Mouse (Mus musculus) skeletal muscle tissue, adult 2 months (tissue): ENCODE results near the gene Aacs.
"Not testable (repeated sequence)": the region's sequence is repeated elsewhere in the genome, so short reads cannot be mapped to it uniquely, and the experiment has no call there.

ENCODE experiments used
- DNase-seq: peaks from one replicate; pipeline ENCODE4 v3.0.0-alpha.2; 2012; ENCODE audit warnings: low read depth, low spot score

Aacs gene

DNA sequence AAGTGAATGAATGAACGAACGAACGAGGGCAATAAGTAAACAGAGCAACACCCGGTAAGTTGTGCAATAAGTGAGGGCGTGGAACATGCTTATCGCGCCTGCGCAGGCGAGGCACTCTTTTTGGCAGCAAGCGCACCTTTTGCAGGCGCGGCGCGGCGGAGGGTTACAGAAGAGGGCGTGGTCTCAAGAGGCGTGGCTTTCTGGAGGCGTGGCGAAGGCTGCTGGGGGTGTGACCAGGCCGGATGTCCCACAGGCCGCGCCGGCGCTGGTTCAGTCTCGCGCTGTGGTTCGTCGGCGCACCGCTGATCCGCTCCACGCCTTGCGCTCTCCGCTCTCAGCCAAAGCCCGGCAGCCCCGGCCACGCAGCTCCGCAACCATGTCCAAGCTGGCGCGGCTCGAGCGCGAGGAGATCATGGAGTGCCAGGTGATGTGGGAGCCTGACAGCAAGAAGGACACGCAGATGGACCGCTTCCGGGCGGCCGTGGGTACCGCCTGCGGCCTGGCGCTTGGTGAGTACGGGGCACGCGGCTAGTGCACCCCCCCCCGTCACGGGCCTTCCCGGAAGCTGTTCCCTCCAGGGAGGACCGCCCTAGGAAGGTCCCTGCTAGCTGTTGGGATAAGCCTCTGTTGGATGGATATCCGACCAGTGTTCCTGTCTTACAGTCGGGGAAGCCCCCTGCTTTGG is at the start of gene Aacs:
Gene Aacs, plus strand, starts transcription at position 214 of the 685 bp plus-strand sequence.
- peak; percentile 98 for DNase-seq

- no peak for DNase-seq
Measured at GRCm38 (mm10) chr5:125426343-125426742, 49.3 kb upstream of the Aacs start.

DNA sequence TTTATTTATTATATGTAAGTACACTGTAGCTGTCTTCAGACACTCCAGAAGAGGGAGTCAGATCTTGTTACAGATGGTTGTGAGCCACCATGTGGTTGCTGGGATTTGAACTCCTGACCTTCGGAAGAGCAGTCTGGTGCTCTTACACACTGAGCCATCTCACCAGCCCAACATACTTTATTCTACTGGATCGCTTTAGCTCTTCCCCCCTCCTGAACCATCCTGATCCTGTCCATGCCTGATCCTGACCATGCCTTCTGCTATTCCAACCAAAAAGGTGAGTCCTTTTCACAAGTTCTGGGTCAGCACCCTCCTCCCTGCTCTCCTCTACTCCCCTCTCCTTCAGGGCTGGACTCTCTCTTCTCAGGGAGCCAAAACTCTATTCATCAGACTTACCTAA is 43.3 kb upstream of the Aacs start:
- not testable (repeated sequence) for DNase-seq

DNA sequence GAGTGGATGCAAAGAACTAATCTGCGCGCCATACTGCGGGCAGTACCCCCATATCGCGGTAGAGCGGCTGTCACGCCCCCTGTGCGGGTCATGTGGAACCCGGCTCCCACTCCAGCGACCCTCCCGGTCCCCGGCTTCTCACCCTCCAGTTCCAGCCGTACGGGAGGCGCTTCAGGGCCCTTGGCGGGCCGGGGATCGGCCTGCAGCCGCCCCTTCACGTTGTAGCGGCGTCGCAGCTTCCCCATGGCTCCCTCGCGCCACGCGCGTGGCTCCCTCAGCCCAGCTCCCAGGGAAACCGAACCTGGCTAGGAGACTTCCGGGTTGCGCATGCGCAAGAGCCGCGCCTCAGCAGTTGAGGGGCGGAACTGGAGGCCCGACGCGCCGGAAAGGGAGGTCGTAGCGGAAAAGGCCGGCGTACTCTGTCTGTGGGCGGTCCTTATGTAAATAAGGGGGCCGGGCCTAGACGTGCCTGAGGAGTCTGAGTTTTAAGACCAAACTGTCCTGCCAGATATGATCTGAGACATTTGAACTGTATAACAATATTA is 41.7 kb upstream of the Aacs start, which contains the start of gene Dhx37:
Gene Dhx37, minus strand, starts transcription at position 329 of the 545 bp plus-strand sequence.
- peak; percentile 97 for DNase-seq

DNA sequence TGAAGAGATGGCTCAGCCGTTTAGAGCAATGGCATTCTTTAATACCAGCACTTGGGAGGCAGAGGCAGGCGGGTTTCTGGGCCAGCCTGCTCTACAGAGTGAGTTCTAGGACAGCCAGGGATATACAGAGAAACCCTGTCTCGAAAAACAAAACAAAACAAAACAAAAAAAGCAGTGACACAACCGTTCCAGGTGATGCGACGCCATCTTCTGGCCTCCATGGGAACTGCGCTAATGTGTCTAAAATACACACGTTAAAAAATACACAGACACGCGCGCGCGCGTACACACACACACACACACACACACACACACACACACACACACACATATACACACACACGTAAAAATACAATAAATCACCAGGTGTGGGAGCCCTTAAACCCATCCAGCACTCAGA is 41.3 kb upstream of the Aacs start:
- DNase-seq, result not testable (repeated sequence)

- DNase-seq, result no peak
Measured at GRCm38 (mm10) chr5:125440583-125441233, 34.9 kb upstream of the Aacs start.

DNA sequence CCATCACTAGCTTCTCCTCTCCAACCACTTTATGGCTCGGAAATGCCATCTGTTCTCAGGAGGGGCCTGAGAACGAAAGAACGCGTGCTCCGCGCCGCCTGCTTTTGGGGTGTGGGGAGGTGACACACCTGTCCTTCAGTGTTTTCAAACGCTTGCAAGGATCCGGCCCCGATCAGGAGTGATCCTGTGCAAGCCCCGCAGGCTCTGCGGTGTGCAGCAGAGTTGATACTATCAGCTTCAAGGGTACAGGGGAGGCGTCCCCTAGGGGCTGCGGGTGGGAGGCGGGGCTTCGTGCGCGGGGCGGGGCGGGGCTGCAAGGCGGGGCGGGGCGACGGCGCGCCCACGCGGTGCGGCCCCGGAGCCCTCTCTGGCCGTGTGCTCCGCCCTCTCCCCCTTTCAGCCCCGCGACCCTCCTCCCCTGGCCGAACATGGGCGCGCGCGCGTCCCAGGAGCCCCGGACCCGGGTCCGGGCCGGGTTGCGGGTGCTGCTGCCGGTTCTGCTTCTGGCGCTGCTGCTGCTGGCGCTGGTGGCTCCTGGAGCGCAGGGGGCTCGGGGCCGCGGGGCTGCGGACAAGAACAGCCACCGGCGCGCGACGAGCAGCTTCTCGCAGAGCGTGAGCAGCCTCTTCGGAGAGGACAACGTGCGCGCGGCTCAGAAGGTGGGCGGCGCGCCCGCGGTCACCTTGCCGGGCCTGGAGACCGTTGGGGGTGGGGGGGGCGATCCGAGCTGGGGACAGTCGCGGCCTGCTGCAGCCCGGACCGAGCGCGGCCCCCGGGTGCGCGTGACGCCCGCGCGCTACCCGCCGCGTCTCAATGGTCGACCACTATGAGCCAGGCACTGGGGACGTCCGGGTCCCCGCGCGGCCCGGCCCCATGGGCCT is 34.1 kb upstream of the Aacs start, which contains the start of gene Bri3bp:
Gene Bri3bp, plus strand, starts transcription at position 335 of the 881 bp plus-strand sequence.
- no peak for DNase-seq

GRCm38 (mm10) chr5:125442136-125442995 is 33.2 kb upstream of the Aacs start:
- no peak for DNase-seq

DNA sequence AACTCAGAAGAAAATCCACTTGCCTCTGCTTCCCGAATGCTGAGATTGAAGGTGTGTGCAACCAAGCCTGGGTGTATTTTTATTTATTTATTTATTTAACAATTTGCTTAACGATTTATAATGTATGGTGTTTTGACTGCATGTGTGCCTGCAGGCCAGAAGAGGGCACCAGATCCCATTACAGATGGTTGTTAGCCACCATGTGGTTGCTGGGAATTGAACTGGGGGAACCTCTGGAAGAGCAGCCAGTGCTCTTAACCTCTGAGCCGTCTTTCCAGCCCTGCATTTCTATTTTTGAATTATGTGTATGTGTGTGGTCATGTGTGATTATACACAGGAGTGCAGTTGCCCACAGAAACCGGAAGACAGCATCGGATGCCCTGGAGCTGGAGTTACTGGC is 32.3 kb upstream of the Aacs start:
- DNase-seq, result no peak

GRCm38 (mm10) chr5:125443915-125444314 is 31.7 kb upstream of the Aacs start:
- no peak for DNase-seq

GRCm38 (mm10) chr5:125444554-125444953 is 31.1 kb upstream of the Aacs start:
- DNase-seq, result no peak

- DNase-seq, result no peak
Measured at GRCm38 (mm10) chr5:125446344-125446743, 29.3 kb upstream of the Aacs start.

- no peak for DNase-seq
Measured at GRCm38 (mm10) chr5:125448026-125448425, 27.6 kb upstream of the Aacs start.

GRCm38 (mm10) chr5:125448631-125449030 is 27.0 kb upstream of the Aacs start:
- no peak for DNase-seq

GRCm38 (mm10) chr5:125449306-125449705 is 26.3 kb upstream of the Aacs start:
- no peak for DNase-seq

DNA sequence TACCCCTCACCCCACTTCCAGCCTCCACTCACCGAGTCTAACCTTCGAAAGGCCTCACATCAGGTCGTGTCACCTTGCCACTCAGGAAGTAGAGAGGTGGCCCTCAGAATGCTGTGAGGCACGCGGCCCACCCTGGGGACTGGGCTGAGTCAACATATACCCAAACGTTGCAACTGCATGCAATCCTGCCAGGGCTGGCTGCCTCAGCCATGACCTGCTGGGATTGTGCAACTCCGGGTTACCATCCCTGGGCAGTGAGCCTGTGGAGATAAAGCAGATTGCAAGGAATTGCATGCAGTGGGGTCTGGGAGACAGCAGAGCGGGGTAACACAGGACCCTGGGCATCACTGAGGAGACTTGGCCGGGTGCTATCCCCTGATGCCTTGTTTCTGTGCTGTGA is 23.0 kb upstream of the Aacs start:
- no peak for DNase-seq

DNA sequence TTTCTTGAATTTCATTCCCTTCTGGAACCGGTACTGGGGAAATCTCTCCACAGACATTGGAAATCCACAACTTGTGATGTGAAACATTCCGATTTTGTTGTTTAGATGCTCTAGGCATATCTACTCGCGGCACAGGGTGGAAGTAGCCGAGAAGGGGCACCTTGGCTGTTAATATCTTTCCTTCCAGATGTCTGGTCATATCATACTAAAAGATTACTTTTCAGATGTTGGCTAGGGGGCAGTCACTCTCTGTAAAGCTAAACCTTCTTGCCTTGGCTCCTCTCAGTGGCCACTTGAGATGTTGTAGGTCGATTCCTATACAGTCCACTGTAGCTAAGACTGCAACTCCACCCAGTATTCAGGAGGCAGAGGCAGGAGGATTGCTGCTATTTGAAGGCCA is 19.5 kb upstream of the Aacs start:
- no peak for DNase-seq

DNA sequence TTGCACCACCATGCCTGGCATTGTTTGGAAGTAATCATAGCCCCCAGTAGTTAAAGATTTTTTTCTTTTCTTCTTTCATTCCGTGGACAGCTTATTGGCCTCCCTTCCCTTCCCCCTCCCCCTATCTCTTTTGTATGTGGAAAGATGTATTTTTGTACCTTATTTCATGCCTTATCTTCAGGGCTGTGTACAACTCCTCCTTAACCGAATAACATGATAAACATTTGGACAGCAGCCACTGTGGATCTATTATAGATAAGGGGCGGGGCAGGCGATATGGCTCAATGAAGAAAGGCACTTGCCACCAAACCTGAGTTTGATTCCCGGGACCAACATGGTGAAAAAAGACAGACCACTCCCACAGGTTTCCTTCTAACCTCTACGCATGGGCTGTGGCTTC is 18.1 kb upstream of the Aacs start:
- no peak for DNase-seq

- DNase-seq, result no peak
Measured at GRCm38 (mm10) chr5:125460574-125460973, 15.0 kb upstream of the Aacs start.

DNA sequence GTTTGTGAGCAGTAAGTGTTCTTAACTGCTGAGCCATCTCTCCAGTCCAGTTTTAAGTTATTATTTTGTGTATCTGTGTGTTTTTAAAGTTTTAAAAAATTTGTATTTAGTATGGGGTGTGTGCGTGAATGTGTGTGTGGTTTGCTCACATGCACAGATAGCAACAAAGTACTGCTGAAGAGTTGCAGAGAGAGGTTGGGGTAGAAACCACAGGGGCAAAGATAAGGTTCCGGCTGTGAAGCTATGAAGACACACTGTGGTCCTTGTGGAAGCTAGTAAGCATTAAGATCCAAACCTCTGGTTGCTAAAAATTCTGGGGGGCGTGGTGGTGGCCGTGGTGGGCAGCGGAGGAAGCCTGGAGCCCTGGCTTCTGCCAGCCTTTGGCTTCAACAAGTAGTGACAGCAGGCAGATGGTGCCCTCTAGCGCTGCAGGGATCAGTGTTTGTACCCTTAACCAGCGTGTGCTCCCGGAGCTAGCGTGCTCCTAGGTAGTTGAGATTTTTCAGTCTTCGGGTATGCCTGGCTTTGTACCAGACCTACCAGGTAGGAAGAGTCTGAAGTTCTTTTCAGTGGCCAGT is 13.7 kb upstream of the Aacs start:
- no peak for DNase-seq

- DNase-seq, result no peak
Measured at GRCm38 (mm10) chr5:125465192-125465591, 10.4 kb upstream of the Aacs start.
